Mouse (Mus musculus) erythroblast, embryonic 14.5 days (primary cell): Measurements from ENCODE around the gene Atg13.

Source experiments
- GATA1 ChIP-seq: IDR thresholded peaks from 2 replicates; pipeline ENCODE4 v1.6.1; 2012; ENCODE audit warnings: low read length, inconsistent platforms, mixed read lengths
- TAL1 ChIP-seq: IDR thresholded peaks from 3 replicates; pipeline ENCODE4 v1.6.1; 2012; ENCODE audit warnings: low read length, inconsistent platforms, mixed read lengths

DNA sequence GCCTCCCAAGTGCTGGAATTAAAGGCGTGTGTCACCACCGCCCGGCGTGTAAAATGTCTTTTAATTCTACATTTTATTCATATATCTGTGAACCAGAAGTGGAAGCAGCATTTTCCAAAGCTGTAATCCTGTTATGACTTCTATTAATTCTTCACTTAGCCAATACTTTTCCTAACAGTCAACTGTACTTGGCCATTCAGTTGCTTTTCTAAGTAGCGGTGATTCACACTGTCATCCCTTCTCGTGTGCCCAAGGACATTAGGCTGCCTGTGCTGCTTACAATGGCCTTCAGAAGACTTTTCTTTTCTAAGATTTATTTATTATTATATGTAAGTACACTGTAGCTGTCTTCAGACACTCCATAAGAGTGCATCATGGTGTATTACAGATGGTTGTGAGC lies 2.0 kb downstream of the Atg13 start:
- TF ChIP-seq GATA1 (no peak), TAL1 (no peak)
